Mouse (Mus musculus) kidney, postnatal 0 days (tissue): ENCODE measurements around the gene Ntn4. TPM values are rescaled to one million over a fixed set of nuclear protein-coding genes. Genes with fewer than 3 reads are reported as not detected.

Experiments used
- ATAC-seq: fragments of 200-750 bp; cut with Nextera tagmentation; replicated peaks from 2 replicates; pipeline ENCODE4 v1.8.0; 2017; ENCODE audit warnings: low read depth, moderate number of reproducible peaks, moderate TSS enrichment, moderate library complexity; ENCODE audit not compliant: low FRiP score
- DNase-seq: peaks from one replicate; pipeline ENCODE4 v3.0.0-alpha.2; 2016; ENCODE audit warnings: low spot score
- H3K27ac ChIP-seq: fragments of 300-500 bp; sonication (generic); 2 replicates; pipeline ENCODE4 v1.5.1; 2014; ENCODE audit warnings: mild to moderate bottlenecking
- H3K27me3 ChIP-seq: fragments of 300-500 bp; sonication (generic); 2 replicates; pipeline ENCODE4 v1.6.1; 2014; ENCODE audit warnings: low read length, mixed read lengths; ENCODE audit not compliant: insufficient read depth
- H3K36me3 ChIP-seq: fragments of 300-500 bp; sonication (generic); 2 replicates; pipeline ENCODE4 v1.6.1; 2014; ENCODE audit warnings: low read length, mixed read lengths; ENCODE audit not compliant: insufficient read depth
- H3K4me1 ChIP-seq: fragments of 300-500 bp; sonication (generic); replicated peaks from 2 replicates; pipeline ENCODE4 v1.6.1; 2014; ENCODE audit warnings: antibody characterized with exemption, low read length, mixed read lengths; ENCODE audit not compliant: insufficient read depth
- H3K4me2 ChIP-seq: fragments of 300-500 bp; sonication (generic); 2 replicates; pipeline ENCODE4 v1.6.1; 2014; ENCODE audit warnings: mild to moderate bottlenecking, low read length, moderate library complexity, mixed read lengths
- H3K4me3 ChIP-seq: fragments of 300-500 bp; sonication (generic); replicated peaks from 2 replicates; pipeline ENCODE4 v1.5.1; 2014; ENCODE audit warnings: low read depth, low read length
- H3K9ac ChIP-seq: fragments of 300-500 bp; sonication (generic); 2 replicates; pipeline ENCODE4 v1.6.1; 2014; ENCODE audit warnings: low read depth, low read length
- H3K9me3 ChIP-seq: fragments of 300-500 bp; sonication (generic); replicated peaks from 2 replicates; pipeline ENCODE4 v1.6.1; 2016; ENCODE audit warnings: low read length, inconsistent platforms, mixed read lengths
- CTCF ChIP-seq: IDR thresholded peaks from 2 replicates; pipeline ENCODE4 v1.5.1; 2016; ENCODE audit warnings: antibody characterized with exemption, low read depth, mild to moderate bottlenecking, moderate library complexity
- WGBS: fragments of 180-500 bp; shearing (Covaris S2); extraction: QIAGEN DNeasy Blood & Tissue Kit; methylation state at CpG from one replicate; pipeline ENCODE4 v1.1.7; 2014; 5-methylcytosine and 5-hydroxymethylcytosine counted together
- polyA plus RNA-seq: library from polyadenylated mRNA; unstranded; fragments of >200 nt; fragmentation: Nextera tagmentation; extraction: Ambion mirVana; gene quantifications from 2 replicates; pipeline ENCODE4 v1.2.1, GENCODE M21; 2015

Gene Ntn4
- polyA plus RNA-seq, 1 experiment from 2014 or later: 1.4 TPM

DNA sequence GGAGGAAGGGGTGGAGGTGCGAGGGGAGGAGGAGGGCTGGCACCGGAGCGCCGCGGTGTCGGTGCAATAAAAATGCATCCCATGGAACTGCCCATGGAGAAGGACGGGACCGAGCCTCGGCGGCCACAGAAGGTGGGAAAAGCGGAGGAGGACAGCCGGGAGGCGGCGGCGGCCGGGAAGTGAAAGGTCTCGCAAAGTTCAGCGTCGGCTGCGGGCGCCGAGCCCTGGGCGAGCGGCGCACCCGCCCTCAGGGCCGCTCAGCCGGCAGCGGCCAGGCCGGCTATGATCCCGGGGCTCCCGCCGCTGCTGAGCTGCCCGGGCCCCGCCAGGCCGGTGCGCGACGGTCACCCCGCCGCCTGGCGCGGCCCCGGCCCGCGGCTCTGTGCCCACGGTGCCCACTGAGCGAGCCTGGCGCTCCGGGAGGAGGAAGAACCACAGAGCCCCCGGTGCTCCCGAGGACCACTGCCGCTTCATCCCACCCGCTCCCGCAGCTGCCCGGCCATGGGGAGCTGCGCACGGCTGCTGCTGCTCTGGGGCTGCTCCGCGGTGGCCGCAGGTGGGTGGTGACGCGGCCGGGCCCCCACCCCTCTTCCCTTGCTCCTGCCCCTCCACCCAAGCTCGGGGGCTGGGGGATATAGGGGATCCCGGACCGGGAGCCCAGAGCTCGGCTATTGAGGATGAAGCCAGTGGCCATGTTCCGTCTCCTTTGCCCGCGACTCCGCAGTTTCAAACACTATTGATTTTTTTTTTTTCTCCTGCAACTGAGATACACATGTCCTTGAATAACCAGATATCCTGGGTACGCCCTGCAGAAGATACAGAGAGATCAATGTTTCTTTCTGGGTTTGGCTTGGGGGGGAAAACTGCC is 706 bp downstream of the Ntn4 start:
- no peaks in the 10 kb centered on the region for H3K36me3 ChIP-seq
- peak; percentile 57 for ATAC-seq
- no peak for DNase-seq
- H3K27me3 ChIP-seq: 0 out of 2 replicates have a peak, but pooled peaks cover 2% of the 10 kb centered on the region
- peak overlapping the region; percentile 75 for H3K9ac ChIP-seq
- no peak overlapping the region; the same call in 1 of the 2 replicates for H3K27ac ChIP-seq
- peak overlapping the region; percentile 66 for H3K4me3 ChIP-seq
- under 1% methylated on average over 60 of the region's 73 CpGs for WGBS
- H3K4me2 ChIP-seq: peak overlapping the region; percentile 90
- H3K4me1 ChIP-seq: 0 out of 2 replicates have a peak, but pooled peaks cover 3% of the 10 kb centered on the region
- TF ChIP-seq CTCF: no peak
- no peaks in the 10 kb centered on the region for H3K9me3 ChIP-seq

DNA sequence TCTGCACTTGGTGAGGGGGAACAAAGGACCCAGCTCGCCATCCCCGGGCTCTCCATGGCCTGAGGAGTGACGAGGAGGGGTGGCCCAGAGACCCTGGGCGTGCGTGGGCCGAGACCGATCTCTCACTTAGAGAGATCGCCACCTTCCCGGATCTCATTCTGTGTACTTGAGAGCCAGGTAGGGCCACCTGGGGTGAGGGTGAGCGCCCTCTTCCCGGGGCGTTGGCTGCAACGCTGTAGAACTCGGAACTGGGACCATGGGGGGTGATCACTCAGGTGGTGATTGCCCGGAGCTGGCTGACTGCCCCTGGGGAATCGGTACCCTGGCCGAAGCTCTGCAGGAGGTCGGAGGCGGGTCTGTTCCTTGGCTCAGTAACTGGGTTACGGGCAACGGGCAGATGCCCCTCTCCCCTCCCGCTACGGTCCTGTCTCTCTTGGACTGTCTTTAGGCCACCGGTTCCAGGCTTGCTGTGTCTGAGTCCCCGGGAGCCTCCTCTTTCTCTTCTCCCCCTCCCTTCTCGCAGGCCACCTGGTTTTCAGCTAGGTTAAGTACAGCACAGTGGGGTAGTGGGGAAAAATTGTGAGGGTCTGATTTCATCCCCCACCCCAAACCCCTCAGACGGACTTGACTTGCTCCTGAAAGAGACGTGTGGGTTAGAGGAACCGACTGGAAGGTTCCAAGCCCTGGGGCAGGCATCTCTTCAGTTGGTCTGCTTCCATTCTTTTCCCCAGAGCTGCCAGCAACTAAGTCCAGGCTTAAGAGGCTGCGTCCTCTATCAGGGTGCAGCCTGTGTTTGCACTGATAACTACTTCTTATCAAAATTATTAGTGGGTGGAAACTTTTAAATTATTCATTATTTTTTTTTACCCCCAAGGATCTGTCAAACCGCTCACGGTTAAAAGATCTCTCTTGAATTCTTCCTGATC is 1.6 kb downstream of the Ntn4 start:
- Histone ChIP-seq H3K9me3 (no peaks in the 10 kb centered on the region), H3K36me3 (no peaks in the 10 kb centered on the region), H3K4me2 (peak overlapping the region; percentile 90), H3K27me3 (0 out of 2 replicates have a peak, but pooled peaks cover 2% of the 10 kb centered on the region), H3K27ac (no peak overlapping the region), H3K9ac (peak overlapping the region; percentile 75), H3K4me1 (0 out of 2 replicates have a peak, but pooled peaks cover 3% of the 10 kb centered on the region), H3K4me3 (peak overlapping the region; percentile 66)
- ATAC-seq (peak; percentile 79), DNase-seq (peak; percentile 28)
- no peak for TF ChIP-seq CTCF
- WGBS: 9% methylated on average over 32 of the region's 32 CpGs

DNA sequence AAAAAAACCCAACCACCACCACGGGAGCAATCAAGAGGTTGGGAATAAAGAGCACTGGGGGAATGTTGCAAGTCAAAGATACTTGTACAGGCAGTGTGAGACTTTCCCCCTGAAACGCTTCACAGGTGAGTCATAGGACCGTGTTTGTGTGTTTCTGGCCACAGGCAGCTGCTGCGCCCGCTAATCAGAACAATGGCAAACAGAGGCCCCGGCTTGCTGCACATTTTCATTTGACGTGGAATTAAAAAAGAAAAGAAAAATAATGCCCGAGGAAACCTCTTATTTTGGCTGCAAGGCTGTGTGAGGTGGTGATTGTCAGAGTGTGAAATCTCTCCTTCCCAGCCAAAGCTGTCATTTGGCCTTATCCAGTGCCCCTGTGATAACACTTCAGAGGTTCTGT is 2.4 kb downstream of the Ntn4 start:
- DNase-seq (no peak), ATAC-seq (no peak)
- no peak overlapping the region for H3K4me3 ChIP-seq

DNA sequence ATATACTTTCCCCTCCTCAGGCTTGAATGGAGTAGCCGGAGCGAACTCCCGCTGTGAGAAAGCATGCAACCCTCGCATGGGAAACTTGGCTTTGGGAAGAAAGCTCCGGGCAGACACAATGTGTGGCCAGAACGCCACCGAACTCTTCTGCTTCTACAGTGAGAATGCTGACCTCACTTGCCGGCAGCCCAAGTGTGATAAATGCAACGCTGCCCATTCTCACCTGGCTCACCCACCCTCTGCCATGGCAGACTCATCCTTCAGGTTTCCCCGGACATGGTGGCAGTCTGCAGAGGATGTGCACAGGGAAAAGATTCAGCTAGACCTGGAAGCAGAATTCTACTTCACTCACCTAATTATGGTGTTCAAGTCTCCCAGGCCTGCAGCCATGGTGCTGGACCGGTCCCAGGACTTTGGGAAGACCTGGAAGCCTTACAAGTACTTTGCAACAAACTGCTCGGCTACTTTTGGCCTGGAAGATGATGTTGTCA is 4.0 kb downstream of the Ntn4 start:
- no peaks in the 10 kb centered on the region for H3K36me3 ChIP-seq
- ATAC-seq (no peak), DNase-seq (no peak)
- H3K27me3 ChIP-seq: 0 out of 2 replicates have a peak, but pooled peaks cover 2% of the 10 kb centered on the region
- no peak for TF ChIP-seq CTCF
- H3K27ac ChIP-seq: no peak overlapping the region
- no peak overlapping the region for H3K4me2 ChIP-seq
- WGBS: 86% methylated on average over 12 of the region's 12 CpGs
- H3K9ac ChIP-seq: no peak overlapping the region
- 0 out of 2 replicates have a peak, but pooled peaks cover 3% of the 10 kb centered on the region for H3K4me1 ChIP-seq
- no peak overlapping the region for H3K4me3 ChIP-seq
- no peaks in the 10 kb centered on the region for H3K9me3 ChIP-seq

More for the DNA sequence above, 2.4 kb downstream of the Ntn4 start:
- TF ChIP-seq CTCF: no peak
- Histone ChIP-seq H3K4me2 (no peak overlapping the region), H3K4me1 (0 out of 2 replicates have a peak, but pooled peaks cover 3% of the 10 kb centered on the region), H3K27me3 (0 out of 2 replicates have a peak, but pooled peaks cover 2% of the 10 kb centered on the region), H3K36me3 (no peaks in the 10 kb centered on the region), H3K27ac (no peak overlapping the region), H3K9me3 (no peaks in the 10 kb centered on the region), H3K9ac (no peak overlapping the region)
- WGBS: 49% methylated on average over 8 of the region's 8 CpGs

GRCm38 (mm10) chr10:93647655-93648561 is 7.4 kb downstream of the Ntn4 start:
- Histone ChIP-seq H3K4me3 (no peak overlapping the region), H3K27me3 (no peaks in the 10 kb centered on the region), H3K36me3 (no peaks in the 10 kb centered on the region), H3K4me1 (no peaks in the 10 kb centered on the region), H3K27ac (no peak overlapping the region), H3K9me3 (no peaks in the 10 kb centered on the region), H3K9ac (no peak overlapping the region), H3K4me2 (no peak overlapping the region)
- WGBS: 86% methylated on average over 10 of the region's 10 CpGs
- no peak for ATAC-seq
- TF ChIP-seq CTCF: no peak
- no peak for DNase-seq
